Mouse (Mus musculus): ENCODE measurements around the gene L2hgdh. TPM values are rescaled to one million over a fixed set of nuclear protein-coding genes. Genes with fewer than 3 reads are reported as not detected.

L2hgdh gene
- polyA plus RNA-seq, 1 experiment from 2014 or later: 11.1 TPM

DNA sequence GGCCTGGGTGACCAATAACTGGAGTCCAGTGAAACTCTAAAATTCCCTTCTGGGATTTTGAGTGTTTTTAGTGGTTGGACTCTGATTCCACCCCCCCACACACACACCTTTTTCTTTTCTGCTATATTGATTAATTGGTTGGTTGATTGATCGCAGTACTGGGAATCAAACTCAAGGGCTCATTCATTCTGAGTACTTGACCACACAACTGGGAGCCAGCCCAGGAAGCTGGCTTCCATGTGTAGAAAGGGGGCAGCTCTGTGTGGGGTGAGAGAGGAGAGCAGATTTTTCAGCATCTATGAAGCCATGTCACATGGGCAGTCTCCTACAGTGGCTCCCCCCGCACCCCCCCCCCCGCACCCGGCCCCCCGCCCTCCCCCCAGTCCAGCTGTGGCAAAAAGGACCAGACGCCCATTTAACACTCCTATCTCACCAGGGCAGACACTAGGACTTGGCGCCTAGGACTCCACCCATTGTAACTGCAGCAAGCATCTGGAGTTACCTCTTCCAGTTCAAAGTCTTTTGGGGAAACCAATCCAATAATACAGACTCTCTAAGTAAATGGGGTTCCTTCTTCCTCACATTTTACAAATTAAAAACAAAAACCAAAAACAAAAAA lies 34.7 kb upstream of the L2hgdh start:
- H3K4me1 ChIP-seq (replicated peaks; ENCODE audit: control insufficient read depth, insufficient read depth, low read length): peaks cover 9% of the 10 kb centered on the region
- no peak for DNase-seq (ENCODE audit: low spot score)
- 44% methylated on average over 7 of the region's 7 CpGs for WGBS
- no peak for ATAC-seq (ENCODE audit: low FRiP score)
- H3K36me3 ChIP-seq (replicated peaks; ENCODE audit: control insufficient read depth, insufficient read depth): no peaks in the 10 kb centered on the region
- H3K9me3 ChIP-seq (ENCODE audit: control insufficient read depth, low read length): no peaks in the 10 kb centered on the region
- H3K27ac ChIP-seq: no peak overlapping the region
- H3K9ac ChIP-seq: no peak overlapping the region
- no peak overlapping the region for H3K4me3 ChIP-seq (replicated peaks; ENCODE audit: low read length)
- H3K4me2 ChIP-seq (replicated peaks): no peak overlapping the region
- H3K27me3 ChIP-seq (ENCODE audit: control insufficient read depth, insufficient read depth, low read length): no peaks in the 10 kb centered on the region

DNA sequence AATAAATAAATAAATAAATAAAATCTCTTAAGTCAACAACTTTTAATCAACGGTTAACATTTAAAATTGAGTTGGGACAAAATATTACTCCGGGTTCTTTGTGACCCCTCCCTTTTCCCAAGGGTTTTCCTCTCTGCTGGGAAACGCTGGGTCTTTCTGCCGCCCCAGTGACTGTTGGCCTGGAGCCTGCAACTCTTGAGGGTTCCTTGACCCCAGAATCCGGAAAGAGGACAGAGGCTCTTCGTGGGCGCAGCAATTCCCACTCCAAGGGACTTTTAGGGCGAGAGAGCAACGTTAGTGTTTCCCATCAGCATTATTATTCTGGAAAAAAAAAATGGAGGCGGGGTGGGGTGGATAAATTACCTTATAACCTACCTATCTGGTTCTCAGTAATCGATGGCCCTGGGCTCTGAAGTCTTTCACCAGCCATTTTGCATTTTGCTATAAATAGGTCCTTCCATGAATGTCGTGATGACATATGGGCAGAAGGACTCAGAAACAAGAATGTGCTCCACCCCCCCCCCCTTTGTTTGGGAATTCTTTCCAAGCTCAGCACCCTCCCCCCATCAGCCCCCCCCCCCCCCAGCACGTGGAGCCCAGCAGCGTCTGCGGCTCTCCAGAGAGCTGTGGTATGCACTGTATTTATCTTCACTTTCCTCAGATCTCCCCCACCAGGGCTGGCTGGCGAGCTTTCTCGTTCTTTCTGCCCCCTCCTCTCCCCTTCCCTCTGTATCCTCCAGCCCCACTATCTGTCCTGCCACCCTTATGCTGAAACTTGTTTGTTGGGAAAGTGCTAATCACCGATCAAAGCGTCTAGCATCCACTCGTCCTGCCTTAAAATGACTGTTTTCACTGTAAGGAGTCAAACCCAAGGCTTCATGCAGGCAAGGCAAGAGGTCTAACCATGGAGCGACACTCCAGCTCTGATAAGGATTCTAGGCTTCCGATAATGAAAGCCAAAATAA lies 33.8 kb upstream of the L2hgdh start:
- DNase-seq (ENCODE audit: low spot score) (no peak), ATAC-seq (ENCODE audit: low FRiP score) (peak; percentile 53; the same call in 1 of the 2 replicates)
- Histone ChIP-seq H3K4me1 (replicated peaks; ENCODE audit: control insufficient read depth, insufficient read depth, low read length) (peaks cover 9% of the 10 kb centered on the region), H3K4me2 (replicated peaks) (peak overlapping the region; percentile 51), H3K4me3 (replicated peaks; ENCODE audit: low read length) (0 out of 2 replicates have a peak overlapping the region, but pooled peaks have one; percentile 4), H3K27me3 (ENCODE audit: control insufficient read depth, insufficient read depth, low read length) (no peaks in the 10 kb centered on the region), H3K36me3 (replicated peaks; ENCODE audit: control insufficient read depth, insufficient read depth) (no peaks in the 10 kb centered on the region), H3K9me3 (ENCODE audit: control insufficient read depth, low read length) (no peaks in the 10 kb centered on the region), H3K9ac (no peak overlapping the region; the same call in 1 of the 2 replicates), H3K27ac (no peak overlapping the region)
- WGBS: 11% methylated on average over 20 of the region's 22 CpGs

DNA sequence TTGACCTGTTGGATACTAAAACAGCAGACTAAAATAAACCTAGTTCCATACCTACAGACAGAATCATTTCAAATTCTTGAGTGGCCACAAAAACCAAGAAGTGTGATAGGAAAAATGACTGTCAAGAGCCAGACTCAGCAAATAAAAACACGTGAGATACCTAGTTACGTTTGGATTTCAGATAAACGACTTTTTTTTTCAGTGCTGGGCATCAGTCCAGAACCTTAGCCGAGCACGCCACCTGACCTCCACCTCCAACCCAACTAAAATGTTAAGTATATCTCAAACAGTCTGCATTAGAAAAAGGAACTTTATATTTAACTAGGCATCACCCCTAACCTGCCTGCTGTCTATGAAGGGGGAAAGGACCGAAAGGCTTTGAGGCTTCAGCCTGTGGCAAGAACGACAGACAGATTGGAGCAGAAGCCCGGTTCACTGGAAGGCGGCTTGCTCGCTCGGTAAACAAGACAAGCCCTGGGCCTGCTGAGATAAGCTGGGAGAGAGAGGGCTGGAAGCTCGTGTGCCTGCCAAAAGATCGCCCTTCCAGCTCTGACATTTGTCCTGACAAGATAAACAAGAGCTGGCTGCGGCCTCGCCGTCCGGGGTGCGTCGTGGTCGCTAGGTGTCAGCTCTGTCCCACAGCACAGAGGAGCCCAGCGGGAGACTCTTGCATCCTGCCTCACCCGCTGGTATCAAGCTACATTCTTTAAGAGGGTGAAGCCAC lies 32.9 kb upstream of the L2hgdh start:
- WGBS: 14% methylated on average over 22 of the region's 22 CpGs

DNA sequence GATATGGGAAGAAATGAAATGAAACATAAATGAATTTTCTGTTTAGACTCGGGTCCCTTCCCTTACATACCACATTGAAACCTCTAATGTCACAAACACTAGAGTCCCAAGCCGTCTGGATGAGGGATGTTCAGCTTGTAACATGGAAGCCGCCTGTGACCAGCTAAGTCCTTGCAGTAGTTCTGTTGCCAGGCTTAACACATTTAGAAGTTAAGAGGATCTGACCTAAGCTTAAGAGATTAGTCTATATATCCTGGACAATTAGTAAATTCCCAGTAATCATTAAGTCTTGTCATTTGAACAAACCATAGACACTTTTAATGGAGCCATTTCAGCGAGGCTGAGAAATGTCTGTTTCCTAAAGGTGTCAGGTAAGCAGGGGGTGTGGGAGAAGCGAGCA lies 31.3 kb upstream of the L2hgdh start:
- H3K4me3 ChIP-seq (replicated peaks; ENCODE audit: low read length): no peak overlapping the region
- WGBS: 79% methylated on average over 5 of the region's 5 CpGs
- H3K9me3 ChIP-seq (ENCODE audit: control insufficient read depth, low read length): no peaks in the 10 kb centered on the region
- no peaks in the 10 kb centered on the region for H3K27me3 ChIP-seq (ENCODE audit: control insufficient read depth, insufficient read depth, low read length)
- peaks cover 9% of the 10 kb centered on the region for H3K4me1 ChIP-seq (replicated peaks; ENCODE audit: control insufficient read depth, insufficient read depth, low read length)
- H3K9ac ChIP-seq: no peak overlapping the region
- DNase-seq (ENCODE audit: low spot score) (no peak), ATAC-seq (ENCODE audit: low FRiP score) (no peak)
- no peaks in the 10 kb centered on the region for H3K36me3 ChIP-seq (replicated peaks; ENCODE audit: control insufficient read depth, insufficient read depth)
- no peak overlapping the region for H3K27ac ChIP-seq
- H3K4me2 ChIP-seq (replicated peaks): no peak overlapping the region

More for the DNA sequence above, 32.9 kb upstream of the L2hgdh start:
- H3K9me3 ChIP-seq (ENCODE audit: control insufficient read depth, low read length): no peaks in the 10 kb centered on the region
- no peaks in the 10 kb centered on the region for H3K27me3 ChIP-seq (ENCODE audit: control insufficient read depth, insufficient read depth, low read length)
- peak overlapping the region; percentile 47; the same call in 1 of the 2 replicates for H3K27ac ChIP-seq
- no peak overlapping the region; the same call in 1 of the 2 replicates for H3K9ac ChIP-seq
- DNase-seq (ENCODE audit: low spot score) (peak; percentile 72), ATAC-seq (ENCODE audit: low FRiP score) (peak; percentile 80)
- H3K36me3 ChIP-seq (replicated peaks; ENCODE audit: control insufficient read depth, insufficient read depth): no peaks in the 10 kb centered on the region
- peak overlapping the region; percentile 51 for H3K4me2 ChIP-seq (replicated peaks)
- no peak overlapping the region for H3K4me3 ChIP-seq (replicated peaks; ENCODE audit: low read length)
- peaks cover 9% of the 10 kb centered on the region for H3K4me1 ChIP-seq (replicated peaks; ENCODE audit: control insufficient read depth, insufficient read depth, low read length)

DNA sequence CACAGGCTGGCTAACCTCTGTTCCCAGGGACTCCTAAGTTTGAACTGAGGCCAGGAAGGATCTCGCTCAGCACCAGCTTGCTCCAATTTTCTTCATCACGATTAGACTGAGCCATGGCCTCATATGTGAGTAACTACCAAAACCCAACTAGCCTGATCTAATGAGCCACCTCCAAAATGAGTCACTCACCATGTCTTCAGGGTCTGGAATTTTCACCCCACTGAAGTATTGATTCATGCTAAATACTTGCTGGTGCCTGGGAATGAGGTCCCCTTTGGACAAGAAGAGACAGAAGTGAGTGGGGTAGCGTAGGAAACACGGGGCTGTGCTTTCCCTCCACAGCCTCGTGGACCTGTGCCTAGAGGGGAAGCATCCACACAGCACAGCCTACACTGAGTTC lies 29.3 kb upstream of the L2hgdh start:
- Histone ChIP-seq H3K9ac (no peak overlapping the region), H3K4me3 (replicated peaks; ENCODE audit: low read length) (no peak overlapping the region), H3K36me3 (replicated peaks; ENCODE audit: control insufficient read depth, insufficient read depth) (no peaks in the 10 kb centered on the region), H3K27me3 (ENCODE audit: control insufficient read depth, insufficient read depth, low read length) (no peaks in the 10 kb centered on the region), H3K4me1 (replicated peaks; ENCODE audit: control insufficient read depth, insufficient read depth, low read length) (peaks cover 9% of the 10 kb centered on the region), H3K9me3 (ENCODE audit: control insufficient read depth, low read length) (no peaks in the 10 kb centered on the region), H3K4me2 (replicated peaks) (no peak overlapping the region), H3K27ac (no peak overlapping the region)
- WGBS: 82% methylated on average over 5 of the region's 5 CpGs
- no peak for ATAC-seq (ENCODE audit: low FRiP score)
- DNase-seq (ENCODE audit: low spot score): no peak

DNA sequence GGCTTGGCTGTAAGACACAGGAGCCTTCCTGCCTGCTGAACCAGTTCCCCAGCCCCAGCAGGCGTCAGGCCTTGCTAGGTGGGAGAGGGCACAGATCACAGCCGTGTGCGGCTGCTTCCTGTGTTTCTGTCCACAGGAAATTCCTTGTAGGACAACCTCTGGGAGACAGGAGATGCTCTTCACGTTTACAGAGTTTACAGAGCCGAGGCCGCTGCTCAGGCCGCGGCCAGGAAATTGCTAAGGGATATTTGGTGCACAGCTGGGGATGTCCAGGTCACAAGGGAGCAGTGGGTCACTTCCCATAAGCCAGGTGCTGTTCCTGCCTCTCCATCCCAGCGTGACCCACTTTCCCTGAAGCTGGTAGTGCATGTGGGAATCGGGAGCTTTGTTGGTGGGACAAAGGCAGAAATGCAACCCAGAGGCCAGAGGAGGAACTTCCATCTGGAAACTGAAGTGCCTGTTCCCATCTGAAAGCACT lies 27.2 kb upstream of the L2hgdh start:
- H3K9ac ChIP-seq: no peak overlapping the region
- DNase-seq (ENCODE audit: low spot score): no peak
- H3K4me3 ChIP-seq (replicated peaks; ENCODE audit: low read length): no peak overlapping the region
- H3K4me1 ChIP-seq (replicated peaks; ENCODE audit: control insufficient read depth, insufficient read depth, low read length): no peaks in the 10 kb centered on the region
- no peak; the same call in 1 of the 2 replicates for ATAC-seq (ENCODE audit: low FRiP score)
- no peaks in the 10 kb centered on the region for H3K36me3 ChIP-seq (replicated peaks; ENCODE audit: control insufficient read depth, insufficient read depth)
- no peak overlapping the region for H3K4me2 ChIP-seq (replicated peaks)
- H3K9me3 ChIP-seq (ENCODE audit: control insufficient read depth, low read length): no peaks in the 10 kb centered on the region
- no peaks in the 10 kb centered on the region for H3K27me3 ChIP-seq (ENCODE audit: control insufficient read depth, insufficient read depth, low read length)
- 46% methylated on average over 10 of the region's 10 CpGs for WGBS
- no peak overlapping the region for H3K27ac ChIP-seq

DNA sequence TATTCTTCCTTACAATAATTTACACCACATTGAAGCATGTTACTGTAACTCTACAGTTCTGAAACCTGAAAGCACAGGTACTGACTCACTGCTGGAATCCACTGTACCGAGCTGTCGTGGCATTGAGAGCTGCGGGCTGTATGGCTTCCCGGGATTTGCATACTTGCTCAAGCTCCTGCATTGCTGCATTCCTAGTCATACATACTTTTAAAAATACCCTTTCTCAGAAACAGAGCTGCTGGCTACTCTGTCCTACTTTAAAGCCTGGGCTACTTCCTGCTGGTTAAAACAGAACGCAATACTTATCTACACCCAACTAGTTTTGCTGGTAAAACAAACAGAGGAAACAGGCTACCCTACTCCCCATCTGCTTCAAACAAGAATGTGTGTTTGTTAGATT lies 19.5 kb upstream of the L2hgdh start:
- Histone ChIP-seq H3K9me3 (ENCODE audit: control insufficient read depth, low read length) (no peaks in the 10 kb centered on the region), H3K36me3 (replicated peaks; ENCODE audit: control insufficient read depth, insufficient read depth) (no peaks in the 10 kb centered on the region), H3K4me1 (replicated peaks; ENCODE audit: control insufficient read depth, insufficient read depth, low read length) (no peaks in the 10 kb centered on the region), H3K4me3 (replicated peaks; ENCODE audit: low read length) (no peak overlapping the region), H3K27me3 (ENCODE audit: control insufficient read depth, insufficient read depth, low read length) (no peaks in the 10 kb centered on the region), H3K4me2 (replicated peaks) (no peak overlapping the region), H3K27ac (no peak overlapping the region), H3K9ac (no peak overlapping the region)
- WGBS: 88% methylated on average over 5 of the region's 5 CpGs
- ATAC-seq (ENCODE audit: low FRiP score) (no peak), DNase-seq (ENCODE audit: low spot score) (no peak)

DNA sequence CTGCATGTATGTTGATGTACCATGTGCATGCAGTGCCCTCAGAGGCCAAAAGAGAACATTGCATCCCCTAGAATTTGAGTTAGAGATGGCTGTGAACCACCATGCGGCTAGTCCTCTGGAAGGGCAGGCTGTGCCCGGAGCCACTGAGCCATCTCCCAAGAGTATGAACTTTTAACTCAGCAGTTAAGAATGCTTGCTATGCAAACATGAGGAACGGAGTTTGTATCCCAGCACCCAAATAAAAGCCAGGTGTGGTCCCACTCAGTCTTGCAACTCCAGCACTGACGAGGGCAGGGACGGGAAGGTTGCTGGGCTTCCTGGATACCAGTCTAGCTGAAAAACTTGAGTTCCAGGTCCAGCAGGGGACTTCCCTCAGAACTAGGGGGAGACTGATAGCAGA lies 17.3 kb upstream of the L2hgdh start:
- no peak for ATAC-seq (ENCODE audit: low FRiP score)
- Histone ChIP-seq H3K36me3 (replicated peaks; ENCODE audit: control insufficient read depth, insufficient read depth) (no peaks in the 10 kb centered on the region), H3K27me3 (ENCODE audit: control insufficient read depth, insufficient read depth, low read length) (no peaks in the 10 kb centered on the region), H3K9me3 (ENCODE audit: control insufficient read depth, low read length) (no peaks in the 10 kb centered on the region), H3K4me3 (replicated peaks; ENCODE audit: low read length) (no peak overlapping the region), H3K4me2 (replicated peaks) (no peak overlapping the region), H3K4me1 (replicated peaks; ENCODE audit: control insufficient read depth, insufficient read depth, low read length) (no peaks in the 10 kb centered on the region), H3K9ac (no peak overlapping the region), H3K27ac (no peak overlapping the region)
- 89% methylated on average over 5 of the region's 5 CpGs for WGBS
- no peak for DNase-seq (ENCODE audit: low spot score)

DNA sequence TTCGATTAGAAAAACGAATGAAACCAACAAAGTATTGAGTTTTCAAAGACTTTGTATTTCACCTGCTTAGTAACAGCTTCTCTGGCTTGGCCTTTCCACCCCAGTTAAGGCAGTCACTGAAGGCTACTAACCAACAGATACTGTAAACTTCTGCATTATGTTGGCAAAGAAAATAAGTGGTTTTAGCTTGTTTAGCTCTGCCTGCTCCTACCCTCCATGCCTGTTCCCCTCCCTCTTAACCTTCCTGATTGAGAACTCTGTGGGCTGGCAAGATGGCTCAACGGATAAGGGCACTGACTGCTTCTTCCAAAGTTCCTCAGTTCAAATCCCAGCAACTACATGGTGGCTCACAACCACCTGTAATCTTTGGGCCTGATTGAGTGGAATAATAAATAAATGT lies 9.2 kb upstream of the L2hgdh start:
- H3K27me3 ChIP-seq (ENCODE audit: control insufficient read depth, insufficient read depth, low read length): no peaks in the 10 kb centered on the region
- no peak overlapping the region for H3K9ac ChIP-seq
- no peak overlapping the region for H3K4me3 ChIP-seq (replicated peaks; ENCODE audit: low read length)
- no peaks in the 10 kb centered on the region for H3K4me1 ChIP-seq (replicated peaks; ENCODE audit: control insufficient read depth, insufficient read depth, low read length)
- H3K9me3 ChIP-seq (ENCODE audit: control insufficient read depth, low read length): no peaks in the 10 kb centered on the region
- DNase-seq (ENCODE audit: low spot score) (no peak), ATAC-seq (ENCODE audit: low FRiP score) (no peak)
- WGBS: 85% methylated on average over 3 of the region's 3 CpGs
- H3K4me2 ChIP-seq (replicated peaks): no peak overlapping the region
- no peak overlapping the region for H3K27ac ChIP-seq
- no peaks in the 10 kb centered on the region for H3K36me3 ChIP-seq (replicated peaks; ENCODE audit: control insufficient read depth, insufficient read depth)
